Mouse (Mus musculus) hindbrain, postnatal 0 days (tissue): ENCODE data around the gene Gm20517. TPM values are rescaled to one million over a fixed set of nuclear protein-coding genes. Genes with fewer than 3 reads are reported as not detected.

ENCODE experiments used
- ATAC-seq: fragments of 200-750 bp; cut with Nextera tagmentation; 2 replicates; pipeline ENCODE4 v1.8.0; 2017; ENCODE audit warnings: mild to moderate bottlenecking, moderate TSS enrichment, moderate library complexity
- DNase-seq: peaks from one replicate; pipeline ENCODE4 v3.0.0-alpha.2; 2015; ENCODE audit warnings: low spot score
- H3K27ac ChIP-seq: fragments of 300-500 bp; sonication (generic); 2 replicates; pipeline ENCODE4 v1.5.1; 2014; ENCODE audit warnings: mild to moderate bottlenecking
- H3K27me3 ChIP-seq: fragments of 300-500 bp; sonication (generic); 2 replicates; pipeline ENCODE4 v1.6.1; 2014; ENCODE audit warnings: low read length, mixed read lengths; ENCODE audit not compliant: insufficient read depth
- H3K36me3 ChIP-seq: fragments of 300-500 bp; sonication (generic); 2 replicates; pipeline ENCODE4 v1.6.1; 2014; ENCODE audit warnings: low read length, mixed read lengths; ENCODE audit not compliant: insufficient read depth
- H3K4me1 ChIP-seq: fragments of 300-500 bp; sonication (generic); 2 replicates; pipeline ENCODE4 v1.6.1; 2014; ENCODE audit warnings: antibody characterized with exemption, low read length, mixed read lengths; ENCODE audit not compliant: insufficient read depth
- H3K4me2 ChIP-seq: fragments of 300-500 bp; sonication (generic); 2 replicates; pipeline ENCODE4 v1.6.1; 2014; ENCODE audit warnings: low read depth, mild to moderate bottlenecking, low read length, moderate library complexity, mixed read lengths
- H3K4me3 ChIP-seq: fragments of 300-500 bp; sonication (generic); 2 replicates; pipeline ENCODE4 v1.5.1; 2014; ENCODE audit warnings: low read length
- H3K9ac ChIP-seq: fragments of 300-500 bp; sonication (generic); replicated peaks from 2 replicates; pipeline ENCODE4 v1.6.1; 2014; ENCODE audit warnings: mild to moderate bottlenecking, low read length, moderate library complexity, mixed read lengths
- H3K9me3 ChIP-seq: fragments of 300-500 bp; sonication (generic); 2 replicates; pipeline ENCODE4 v1.6.1; 2016; ENCODE audit warnings: low read length, mixed read lengths
- CTCF ChIP-seq: IDR thresholded peaks from 2 replicates; pipeline ENCODE4 v1.5.1; 2016; ENCODE audit warnings: antibody characterized with exemption, control low read depth, low read depth
- WGBS: fragments of 180-500 bp; shearing (Covaris S2); extraction: QIAGEN DNeasy Blood & Tissue Kit; methylation state at CpG from one replicate; pipeline ENCODE4 v1.1.7; 2014; 5-methylcytosine and 5-hydroxymethylcytosine counted together
- polyA plus RNA-seq: library from polyadenylated mRNA; unstranded; fragments of >200 nt; fragmentation: Nextera tagmentation; extraction: Ambion mirVana; gene quantifications from 2 replicates; pipeline ENCODE4 v1.2.1, GENCODE M21; 2015
- total RNA-seq: library from RNA; depleted of rRNA; stranded (reverse); fragments of >200 nt; gene quantifications from 2 replicates; pipeline ENCODE4 v1.2.3, GENCODE M21; 2014

Gm20517 gene
- total and polyA plus RNA-seq, 2 experiments from 2014 or later: 1.6 to 4.8 TPM

GRCm38 (mm10) chr17:47599511-47600297 lies 11.7 kb upstream of the Gm20517 start:
- peaks cover 37% of the 10 kb centered on the region for H3K36me3 ChIP-seq
- H3K4me2 ChIP-seq: no peak overlapping the region
- no peaks in the 10 kb centered on the region for H3K9me3 ChIP-seq

DNA sequence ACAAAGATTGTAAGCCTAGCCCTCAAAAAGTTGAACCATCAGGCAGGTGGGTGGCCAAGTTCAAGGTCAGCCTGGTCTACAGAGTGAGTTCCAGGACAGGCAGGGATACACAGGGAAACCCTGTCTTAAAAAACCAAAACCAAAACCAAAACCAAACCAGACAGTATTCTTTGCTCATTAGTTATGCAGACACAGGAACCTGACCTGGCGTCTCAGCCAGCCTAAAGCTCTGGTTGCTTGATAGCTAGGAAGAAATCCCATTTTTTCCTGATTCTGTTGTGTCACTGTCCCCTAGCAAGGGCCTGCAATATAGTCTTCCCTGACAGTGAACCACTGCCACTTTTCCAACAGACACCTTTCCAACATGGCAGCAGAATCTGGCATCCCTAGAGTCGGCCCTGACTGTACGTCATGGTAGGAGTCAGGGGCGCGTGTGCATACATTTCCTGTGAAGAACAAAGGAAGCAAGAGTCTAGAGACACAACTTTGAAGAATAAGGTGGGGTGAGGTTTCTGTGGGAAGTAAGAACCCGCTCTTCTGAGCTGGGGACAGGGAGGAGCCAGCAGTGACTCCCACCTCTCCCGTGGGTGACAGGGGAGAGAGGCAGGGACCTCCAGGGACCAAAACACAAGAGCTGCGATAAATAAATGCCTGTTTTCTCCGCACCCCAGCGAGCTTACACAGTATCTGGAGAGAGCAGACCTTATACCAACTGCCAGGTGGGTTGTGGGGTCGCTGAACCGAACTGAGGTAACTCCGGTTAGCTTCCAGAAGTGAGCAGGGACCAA lies 10.6 kb upstream of the Gm20517 start:
- Histone ChIP-seq H3K9ac (no peak overlapping the region), H3K36me3 (peaks cover 44% of the 10 kb centered on the region), H3K4me3 (no peak overlapping the region), H3K9me3 (no peaks in the 10 kb centered on the region), H3K4me2 (no peak overlapping the region), H3K27ac (no peak overlapping the region), H3K27me3 (no peaks in the 10 kb centered on the region), H3K4me1 (no peaks in the 10 kb centered on the region)
- no peak for TF ChIP-seq CTCF
- no peak for DNase-seq
- WGBS: 85% methylated on average over 13 of the region's 13 CpGs
- no peak for ATAC-seq

More at GRCm38 (mm10) chr17:47599511-47600297, 11.7 kb upstream of the Gm20517 start:
- Histone ChIP-seq H3K4me1 (no peaks in the 10 kb centered on the region), H3K4me3 (no peak overlapping the region), H3K27me3 (no peaks in the 10 kb centered on the region), H3K27ac (no peak overlapping the region), H3K9ac (no peak overlapping the region)
- DNase-seq (no peak), ATAC-seq (no peak)
- 79% methylated on average over 11 of the region's 11 CpGs for WGBS
- no peak for TF ChIP-seq CTCF

- DNase-seq (no peak), ATAC-seq (no peak)
- Histone ChIP-seq H3K27me3 (no peaks in the 10 kb centered on the region), H3K9ac (no peak overlapping the region), H3K36me3 (peaks cover 44% of the 10 kb centered on the region), H3K4me1 (no peaks in the 10 kb centered on the region), H3K9me3 (no peaks in the 10 kb centered on the region), H3K27ac (no peak overlapping the region), H3K4me2 (no peak overlapping the region), H3K4me3 (no peak overlapping the region)
- 92% methylated on average over 10 of the region's 10 CpGs for WGBS
- no peak for TF ChIP-seq CTCF
Measured at GRCm38 (mm10) chr17:47601389-47601755, 10.0 kb upstream of the Gm20517 start.

DNA sequence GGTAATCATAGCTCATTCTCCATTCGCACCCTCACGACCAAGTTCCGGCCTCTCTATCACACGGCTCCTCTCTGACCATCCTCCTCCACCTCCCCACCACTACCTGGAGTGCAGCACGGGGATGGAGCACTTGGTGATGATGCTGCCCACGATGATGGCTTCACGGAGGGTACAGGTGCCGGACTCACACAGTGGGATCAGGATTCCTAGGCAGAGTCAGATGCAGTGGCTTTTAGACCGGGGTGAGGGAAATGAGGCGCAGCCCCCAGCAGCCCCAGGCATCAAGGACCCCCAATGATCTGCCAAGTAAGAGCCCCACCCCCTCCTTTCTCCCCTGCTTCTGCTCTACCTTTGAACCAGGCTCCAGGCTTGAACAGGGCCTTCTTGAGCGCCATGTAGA lies 9.1 kb upstream of the Gm20517 start:
- no peak for TF ChIP-seq CTCF
- no peak for ATAC-seq
- Histone ChIP-seq H3K36me3 (peaks cover 52% of the 10 kb centered on the region), H3K27ac (no peak overlapping the region), H3K9ac (no peak overlapping the region), H3K9me3 (no peaks in the 10 kb centered on the region), H3K4me3 (no peak overlapping the region), H3K4me2 (no peak overlapping the region), H3K4me1 (no peaks in the 10 kb centered on the region), H3K27me3 (no peaks in the 10 kb centered on the region)
- DNase-seq: no peak
- WGBS: 94% methylated on average over 11 of the region's 11 CpGs

GRCm38 (mm10) chr17:47606220-47606619 lies 5.2 kb upstream of the Gm20517 start:
- WGBS: 72% methylated on average over 5 of the region's 5 CpGs
- peak; percentile 32 for TF ChIP-seq CTCF

DNA sequence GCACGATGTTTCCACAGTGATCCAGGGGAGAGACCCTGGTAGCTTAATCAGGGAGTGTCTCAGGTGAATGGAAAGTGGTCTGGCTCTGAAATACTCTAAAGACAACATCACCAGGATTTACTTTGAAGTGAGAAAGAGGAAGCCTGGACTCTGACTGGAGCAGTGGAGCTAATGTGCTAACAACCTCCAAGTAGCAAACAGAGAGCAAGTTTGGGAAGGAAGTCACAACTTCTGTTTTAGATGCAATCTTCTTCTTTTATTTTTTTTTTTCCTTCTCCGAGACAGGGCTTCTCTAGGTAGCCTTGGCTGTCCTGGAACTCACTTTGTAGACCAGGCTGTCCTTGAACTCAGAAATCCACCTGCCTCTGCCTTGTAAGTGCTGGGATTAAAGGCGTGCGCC lies 2.2 kb upstream of the Gm20517 start:
- Histone ChIP-seq H3K9ac (no peak overlapping the region), H3K4me2 (no peak overlapping the region), H3K36me3 (peaks cover 24% of the 10 kb centered on the region), H3K27ac (no peak overlapping the region), H3K4me3 (no peak overlapping the region), H3K27me3 (no peaks in the 10 kb centered on the region), H3K9me3 (no peaks in the 10 kb centered on the region), H3K4me1 (peaks cover 14% of the 10 kb centered on the region)
- 96% methylated on average over 4 of the region's 4 CpGs for WGBS
- ATAC-seq (no peak), DNase-seq (no peak)
- TF ChIP-seq CTCF: no peak

More at GRCm38 (mm10) chr17:47606220-47606619, 5.2 kb upstream of the Gm20517 start:
- Histone ChIP-seq H3K9ac (no peak overlapping the region), H3K4me1 (0 out of 2 replicates have a peak, but pooled peaks cover 4% of the 10 kb centered on the region), H3K36me3 (peaks cover 41% of the 10 kb centered on the region), H3K4me2 (no peak overlapping the region), H3K27ac (no peak overlapping the region), H3K27me3 (no peaks in the 10 kb centered on the region), H3K4me3 (no peak overlapping the region), H3K9me3 (no peaks in the 10 kb centered on the region)
- DNase-seq (no peak), ATAC-seq (no peak)

GRCm38 (mm10) chr17:47611661-47611982 lies 233 bp downstream of the Gm20517 start:
- peaks cover 14% of the 10 kb centered on the region for H3K4me1 ChIP-seq
- H3K36me3 ChIP-seq: peaks cover 15% of the 10 kb centered on the region
- TF ChIP-seq CTCF: no peak
- H3K4me2 ChIP-seq: peak overlapping the region; percentile 96
- H3K27ac ChIP-seq: peak overlapping the region; percentile 85
- WGBS: under 1% methylated on average over 13 of the region's 13 CpGs
- peak overlapping the region; percentile 86 for H3K4me3 ChIP-seq
- peak overlapping the region; percentile 82 for H3K9ac ChIP-seq
- DNase-seq: no peak
- H3K9me3 ChIP-seq: no peaks in the 10 kb centered on the region
- H3K27me3 ChIP-seq: no peaks in the 10 kb centered on the region
- ATAC-seq: no peak; the same call in 1 of the 2 replicates
